Mouse (Mus musculus): ENCODE data around the gene Casp6. TPM values are rescaled to one million over a fixed set of nuclear protein-coding genes. Genes with fewer than 3 reads are reported as not detected.
A peak's percentile ranks its signal among the peaks of the same experiment; 100 is the strongest.

Gene Casp6
- polyA plus RNA-seq, 1 experiment, result 40.6 TPM

DNA sequence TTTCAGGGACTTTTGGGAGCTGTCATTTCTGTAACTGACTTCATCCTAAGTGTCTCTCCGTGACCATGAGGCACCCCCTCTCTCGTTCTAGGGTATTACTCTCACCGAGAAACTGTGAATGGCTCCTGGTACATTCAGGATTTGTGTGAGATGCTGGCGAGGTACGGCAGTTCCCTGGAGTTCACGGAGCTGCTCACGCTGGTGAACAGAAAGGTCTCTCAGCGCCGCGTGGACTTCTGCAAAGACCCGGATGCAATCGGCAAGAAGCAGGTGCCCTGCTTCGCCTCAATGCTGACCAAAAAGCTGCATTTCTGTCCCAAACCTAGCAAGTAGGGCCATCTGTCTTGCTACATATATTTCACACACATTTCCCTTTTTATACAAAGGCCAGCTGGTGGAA, 12.0 kb downstream of the Casp6 start:
- Histone ChIP-seq H3K4me3 (ENCODE audit: insufficient read depth, low read length) (no peak overlapping the region), H3K27ac (ENCODE audit: insufficient read depth, low read depth, low read length) (no peak overlapping the region), H3K4me1 (ENCODE audit: control insufficient read depth, insufficient read depth, low read length) (no peaks in the 10 kb centered on the region)
- TF ChIP-seq POLR2A (IDR thresholded peaks at IDR 0.05; ENCODE audit: borderline replicate concordance, low read depth, low read length) (no peak), CTCF (IDR thresholded peaks at IDR 0.05; ENCODE audit: low read depth, low read length) (no peak)

DNA sequence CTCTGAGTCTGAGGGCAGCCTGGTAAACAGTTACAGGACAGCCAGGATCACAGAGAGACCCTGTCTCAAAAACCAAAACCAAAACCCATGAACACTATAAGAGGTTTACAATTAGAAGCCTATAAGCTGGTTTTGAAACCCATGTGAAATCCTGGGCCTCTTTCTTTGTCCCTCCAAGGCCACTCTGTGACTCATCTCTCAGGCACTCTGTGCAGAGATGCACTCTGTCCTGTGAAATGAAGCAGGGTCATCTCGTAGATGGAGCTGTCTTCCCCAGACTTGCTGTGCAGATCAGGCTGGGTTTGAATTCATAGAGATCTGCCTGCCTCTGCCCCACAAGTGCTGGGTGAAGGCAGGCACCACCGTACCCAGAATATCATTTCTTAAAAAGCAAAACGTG, 16.2 kb downstream of the Casp6 start:
- TF ChIP-seq POLR2A (IDR thresholded peaks at IDR 0.05; ENCODE audit: borderline replicate concordance, low read depth, low read length), result no peak
- TF ChIP-seq CTCF (IDR thresholded peaks at IDR 0.05; ENCODE audit: low read depth, low read length), result no peak
- Histone ChIP-seq H3K4me1 (ENCODE audit: control insufficient read depth, insufficient read depth, low read length) (no peaks in the 10 kb centered on the region), H3K4me3 (ENCODE audit: insufficient read depth, low read length) (no peak overlapping the region), H3K27ac (ENCODE audit: insufficient read depth, low read depth, low read length) (no peak overlapping the region)

- TF ChIP-seq POLR2A (IDR thresholded peaks at IDR 0.05; ENCODE audit: borderline replicate concordance, low read depth, low read length) (no peak), CTCF (IDR thresholded peaks at IDR 0.05; ENCODE audit: low read depth, low read length) (peak; percentile 65)
- Histone ChIP-seq H3K27ac (ENCODE audit: insufficient read depth, low read depth, low read length) (no peak overlapping the region), H3K4me3 (ENCODE audit: insufficient read depth, low read length) (no peak overlapping the region), H3K4me1 (ENCODE audit: control insufficient read depth, insufficient read depth, low read length) (no peaks in the 10 kb centered on the region)
Measured at GRCm38 (mm10) chr3:129918434-129918833, 17.2 kb downstream of the Casp6 start.

DNA sequence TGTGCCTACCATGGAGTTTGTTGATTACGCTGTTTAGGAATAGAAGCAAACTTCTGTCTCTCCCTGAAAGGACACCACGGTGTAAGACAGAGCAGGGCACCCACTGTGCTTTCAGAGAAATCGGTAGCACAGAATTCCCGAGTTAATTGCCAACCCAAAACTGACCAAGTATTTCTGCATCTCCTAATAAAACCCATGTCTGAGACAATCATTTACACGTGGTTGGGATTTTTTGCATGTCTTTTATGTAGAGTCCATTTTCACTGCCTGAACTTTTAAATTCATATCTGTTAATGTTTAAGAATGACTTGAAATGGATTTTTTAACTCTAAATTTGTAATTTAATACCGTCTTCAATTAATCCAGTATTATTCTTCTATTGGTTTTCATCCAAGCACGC, 22.4 kb downstream of the Casp6 start:
- H3K4me1 ChIP-seq (ENCODE audit: control insufficient read depth, insufficient read depth, low read length), result peaks cover 2% of the 10 kb centered on the region; the same call in 1 of the 2 replicates
- H3K4me3 ChIP-seq (ENCODE audit: insufficient read depth, low read length), result no peak overlapping the region
- no peak overlapping the region for H3K27ac ChIP-seq (ENCODE audit: insufficient read depth, low read depth, low read length)
- no peak for TF ChIP-seq POLR2A (IDR thresholded peaks at IDR 0.05; ENCODE audit: borderline replicate concordance, low read depth, low read length)
- TF ChIP-seq CTCF (IDR thresholded peaks at IDR 0.05; ENCODE audit: low read depth, low read length), result no peak

DNA sequence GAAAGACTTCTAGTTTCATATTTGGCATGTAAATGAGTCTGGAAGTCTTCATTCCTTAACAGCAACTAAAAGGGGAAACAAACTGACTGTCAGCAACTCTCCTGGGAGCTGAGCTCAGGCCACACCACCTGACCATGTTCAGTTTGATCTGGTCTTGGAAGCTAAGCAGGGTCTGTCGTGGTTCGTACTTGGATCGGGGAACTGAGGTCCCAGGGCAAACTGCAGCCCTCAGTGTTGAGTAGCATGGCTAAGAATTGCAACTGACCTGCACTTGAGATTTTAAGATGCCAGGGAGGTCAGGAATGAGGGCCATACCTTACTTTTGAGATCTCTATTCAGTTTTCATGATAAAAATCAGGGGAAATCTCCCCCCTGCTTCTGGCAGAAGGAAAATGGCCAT, 24.6 kb downstream of the Casp6 start:
- H3K4me1 ChIP-seq (ENCODE audit: control insufficient read depth, insufficient read depth, low read length), result peaks cover 2% of the 10 kb centered on the region; the same call in 1 of the 2 replicates
- TF ChIP-seq POLR2A (IDR thresholded peaks at IDR 0.05; ENCODE audit: borderline replicate concordance, low read depth, low read length), result no peak
- no peak for TF ChIP-seq CTCF (IDR thresholded peaks at IDR 0.05; ENCODE audit: low read depth, low read length)

GRCm38 (mm10) chr3:129930213-129930778, 29.1 kb downstream of the Casp6 start:
- Histone ChIP-seq H3K4me1 (ENCODE audit: control insufficient read depth, insufficient read depth, low read length) (peaks cover 2% of the 10 kb centered on the region; the same call in 1 of the 2 replicates), H3K27ac (ENCODE audit: insufficient read depth, low read depth, low read length) (no peak overlapping the region), H3K4me3 (ENCODE audit: insufficient read depth, low read length) (no peak overlapping the region)
- TF ChIP-seq POLR2A (IDR thresholded peaks at IDR 0.05; ENCODE audit: borderline replicate concordance, low read depth, low read length) (no peak), CTCF (IDR thresholded peaks at IDR 0.05; ENCODE audit: low read depth, low read length) (no peak)

More for the DNA sequence above, 24.6 kb downstream of the Casp6 start:
- Histone ChIP-seq H3K4me3 (ENCODE audit: insufficient read depth, low read length) (no peak overlapping the region), H3K27ac (ENCODE audit: insufficient read depth, low read depth, low read length) (no peak overlapping the region)

DNA sequence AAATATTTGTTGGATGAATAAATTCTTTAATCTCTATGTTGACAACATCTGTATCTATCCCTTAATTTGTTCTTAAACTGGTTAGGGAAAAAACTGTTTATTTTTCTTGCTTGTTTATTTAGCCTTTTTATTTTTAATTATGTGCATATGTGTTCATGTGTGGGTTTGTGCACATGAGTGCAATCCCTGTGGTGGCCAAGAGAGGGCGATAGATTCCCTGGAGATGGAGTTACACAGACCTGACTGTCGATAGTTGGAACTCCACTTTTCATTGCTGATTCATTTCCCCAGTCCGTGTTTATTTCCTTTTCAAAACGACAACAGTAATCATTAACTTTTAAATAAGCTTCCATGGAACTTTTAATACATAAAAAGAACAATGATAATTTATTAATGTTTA, 31.2 kb downstream of the Casp6 start:
- peaks cover 8% of the 10 kb centered on the region for H3K4me1 ChIP-seq (ENCODE audit: control insufficient read depth, insufficient read depth, low read length)
- H3K4me3 ChIP-seq (ENCODE audit: insufficient read depth, low read length), result no peak overlapping the region
- no peak overlapping the region for H3K27ac ChIP-seq (ENCODE audit: insufficient read depth, low read depth, low read length)
- TF ChIP-seq CTCF (IDR thresholded peaks at IDR 0.05; ENCODE audit: low read depth, low read length) (no peak), POLR2A (IDR thresholded peaks at IDR 0.05; ENCODE audit: borderline replicate concordance, low read depth, low read length) (no peak)

DNA sequence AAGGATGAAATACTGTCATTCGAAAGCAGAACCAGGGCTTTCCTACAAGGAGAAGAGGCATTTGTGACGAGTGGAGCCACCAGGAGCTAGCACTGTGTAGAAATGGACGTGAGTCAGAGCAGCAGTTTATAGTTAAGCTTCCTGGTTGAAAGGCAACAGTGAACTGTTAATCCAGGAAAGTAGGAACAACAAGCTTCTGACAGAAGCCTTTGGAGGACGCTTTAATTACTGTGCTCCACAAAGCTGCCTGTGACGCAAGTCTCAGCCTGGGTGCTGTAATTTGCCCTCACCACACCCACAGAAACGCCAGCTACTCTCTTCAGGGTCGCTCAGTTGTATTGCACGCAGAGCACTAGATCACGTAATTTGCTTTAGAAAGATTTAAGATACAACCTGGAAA, 35.3 kb downstream of the Casp6 start:
- peak overlapping the region; percentile 27; the same call in 1 of the 2 replicates for H3K4me3 ChIP-seq (ENCODE audit: insufficient read depth, low read length)
- peak overlapping the region; percentile 60 for H3K27ac ChIP-seq (ENCODE audit: insufficient read depth, low read depth, low read length)
- peaks cover 23% of the 10 kb centered on the region for H3K4me1 ChIP-seq (ENCODE audit: control insufficient read depth, insufficient read depth, low read length)
- no peak for TF ChIP-seq CTCF (IDR thresholded peaks at IDR 0.05; ENCODE audit: low read depth, low read length)
- TF ChIP-seq POLR2A (IDR thresholded peaks at IDR 0.05; ENCODE audit: borderline replicate concordance, low read depth, low read length), result no peak

DNA sequence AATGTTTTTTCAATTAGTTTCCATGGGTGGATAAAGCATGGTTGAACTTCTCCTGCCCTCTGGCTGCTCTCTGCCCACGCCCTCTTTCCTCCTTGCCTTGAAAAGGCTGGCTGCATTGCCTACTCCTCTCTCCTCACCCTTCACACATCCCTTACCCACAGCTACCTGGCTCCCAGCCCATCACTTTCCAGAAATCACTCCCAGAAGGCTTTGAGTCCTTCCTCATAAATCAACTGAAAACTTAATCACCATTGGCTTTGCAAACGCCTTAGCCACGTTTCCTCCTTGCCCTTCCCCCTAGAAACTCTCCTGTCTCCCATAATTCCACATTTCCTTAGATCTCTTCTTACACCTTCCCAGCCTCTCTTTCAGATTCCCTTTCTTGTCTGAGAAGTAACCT, 36.6 kb downstream of the Casp6 start:
- Histone ChIP-seq H3K27ac (ENCODE audit: insufficient read depth, low read depth, low read length) (no peak overlapping the region), H3K4me1 (ENCODE audit: control insufficient read depth, insufficient read depth, low read length) (peaks cover 23% of the 10 kb centered on the region), H3K4me3 (ENCODE audit: insufficient read depth, low read length) (no peak overlapping the region)
- no peak for TF ChIP-seq POLR2A (IDR thresholded peaks at IDR 0.05; ENCODE audit: borderline replicate concordance, low read depth, low read length)
- no peak for TF ChIP-seq CTCF (IDR thresholded peaks at IDR 0.05; ENCODE audit: low read depth, low read length)

- Histone ChIP-seq H3K4me1 (ENCODE audit: control insufficient read depth, insufficient read depth, low read length) (peaks cover 27% of the 10 kb centered on the region), H3K4me3 (ENCODE audit: insufficient read depth, low read length) (no peak overlapping the region), H3K27ac (ENCODE audit: insufficient read depth, low read depth, low read length) (no peak overlapping the region)
- TF ChIP-seq CTCF (IDR thresholded peaks at IDR 0.05; ENCODE audit: low read depth, low read length) (no peak), POLR2A (IDR thresholded peaks at IDR 0.05; ENCODE audit: borderline replicate concordance, low read depth, low read length) (no peak)
Measured at GRCm38 (mm10) chr3:129939058-129939457, 37.8 kb downstream of the Casp6 start.
